Mouse (Mus musculus): ENCODE results near the gene Zfp711.

The Zfp711 gene

DNA sequence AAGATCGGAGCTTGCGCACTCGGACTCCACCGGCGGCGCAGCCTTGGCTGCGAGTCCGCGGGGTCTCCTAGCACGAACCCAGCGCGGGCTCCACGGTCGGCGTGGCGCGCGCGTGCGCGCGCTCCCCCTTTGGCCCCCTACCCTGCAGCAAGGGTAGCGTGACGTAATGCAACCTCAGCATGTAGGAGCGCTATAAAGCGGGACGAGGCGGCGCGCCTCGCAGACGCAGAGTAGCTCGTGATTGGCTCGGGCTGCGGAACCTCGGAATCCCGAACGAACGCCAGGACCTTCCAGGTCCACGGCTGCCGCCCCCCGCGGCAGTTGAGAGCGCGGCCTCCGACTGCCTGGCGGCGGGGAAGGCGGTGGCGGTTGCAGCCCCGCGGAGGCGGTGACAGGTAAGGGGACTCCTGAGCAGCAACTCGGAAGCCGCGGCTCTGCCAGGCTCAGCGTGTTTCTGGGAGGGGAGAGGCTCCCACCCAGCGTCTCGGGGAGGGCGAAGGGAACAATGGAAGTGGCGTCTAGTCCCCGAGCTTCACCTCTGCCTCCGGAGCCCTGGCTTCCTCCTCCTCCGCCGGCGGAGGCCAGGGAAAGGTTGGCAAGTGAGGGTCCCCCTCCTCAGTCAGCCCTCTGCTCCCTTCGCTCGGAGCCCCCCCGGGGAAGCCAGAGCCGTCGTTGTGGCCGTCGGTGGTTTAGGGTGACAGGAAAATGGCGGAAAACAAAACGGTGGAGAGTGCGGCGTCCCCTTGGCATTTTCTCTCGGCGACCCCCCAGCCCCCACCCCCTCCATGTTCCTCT is at the start of gene Zfp711:
Zfp711 (plus strand) TSS at position 16 of the 795 bp plus-strand sequence.
- peak; percentile 54 for DNase-seq (ENCODE audit: inconsistent ontology term)

- no peak for DNase-seq (ENCODE audit: inconsistent ontology term)
Measured at GRCm38 (mm10) chrX:112567716-112568115, 32.6 kb upstream of the Zfp711 start.

DNA sequence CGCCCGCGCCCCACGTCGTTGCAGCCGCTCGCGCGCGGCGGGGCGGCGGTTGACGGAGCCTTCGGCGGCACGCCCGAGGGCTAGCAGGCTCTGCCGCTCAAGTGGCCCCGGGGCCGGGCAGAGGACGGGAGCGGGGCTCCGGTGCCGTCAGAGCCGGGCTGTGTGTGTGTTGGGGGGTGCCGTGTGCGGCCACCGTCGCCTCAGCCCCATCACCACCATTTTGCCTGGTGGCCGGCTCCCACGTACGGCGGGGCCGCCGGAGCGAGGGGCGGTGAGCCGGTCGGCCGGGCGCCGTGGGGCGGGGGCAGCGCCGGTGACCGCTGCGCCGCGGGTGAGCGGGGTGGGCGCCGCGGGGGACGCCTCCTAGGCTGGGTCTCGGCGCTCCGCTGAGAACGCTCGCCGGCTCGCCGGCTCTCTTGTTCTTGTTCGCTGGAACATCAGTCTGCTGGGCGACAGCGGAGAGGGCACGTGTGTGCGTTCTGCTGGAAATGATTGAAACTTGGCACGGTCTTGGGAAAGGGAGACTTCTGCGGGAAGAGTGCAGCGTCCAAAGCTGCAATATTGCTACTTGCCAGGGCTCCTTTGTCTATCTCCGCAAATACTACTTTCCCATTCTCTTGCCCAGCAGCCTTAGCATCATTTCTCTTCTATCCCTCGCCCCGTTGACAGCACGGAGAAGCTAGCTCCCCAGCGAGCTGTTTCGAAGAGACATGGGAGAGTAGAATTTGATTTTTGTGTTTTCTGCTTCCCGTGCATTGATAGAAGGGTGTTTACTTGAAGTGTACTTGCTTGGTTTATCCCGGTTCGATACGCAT is 1.2 kb downstream of the Zfp711 start:
- peak; percentile 38 for DNase-seq (ENCODE audit: inconsistent ontology term)

DNA sequence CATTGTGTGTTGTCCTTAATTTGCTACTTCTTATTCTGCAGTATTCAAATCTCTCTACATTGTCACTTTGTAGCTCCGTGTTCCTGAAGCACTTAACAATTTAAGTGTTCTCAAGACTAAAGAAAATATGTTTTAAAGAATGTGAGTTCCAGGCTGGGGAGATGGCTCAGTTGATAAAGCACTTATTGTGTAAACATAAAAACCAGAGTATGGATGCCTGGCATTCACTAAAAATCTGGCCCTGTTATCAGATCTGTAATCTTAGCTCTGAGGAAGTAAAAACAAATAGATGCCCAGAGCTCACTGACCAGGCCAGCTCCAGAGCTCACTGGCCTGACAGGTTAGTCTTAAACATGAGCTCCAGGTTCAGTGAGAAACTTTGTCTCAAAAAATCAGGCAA is 75.2 kb downstream of the Zfp711 start:
- no peak for DNase-seq (ENCODE audit: inconsistent ontology term)

GRCm38 (mm10) chrX:112680605-112681004 is 80.3 kb downstream of the Zfp711 start:
- DNase-seq (ENCODE audit: inconsistent ontology term): no peak

All from Muller cell, postnatal 12 days (primary cell).